Mouse (Mus musculus) kidney, postnatal 36 days (tissue): ENCODE results near the gene 4921517D22Rik.

ENCODE experiments used
- DNase-seq, 2 experiments: peaks; one replicate each; pipeline ENCODE4 v3.0.0; 2021 to 2022; ENCODE audit warnings: mixed read lengths in 2 of 2

The 4921517D22Rik gene

DNA sequence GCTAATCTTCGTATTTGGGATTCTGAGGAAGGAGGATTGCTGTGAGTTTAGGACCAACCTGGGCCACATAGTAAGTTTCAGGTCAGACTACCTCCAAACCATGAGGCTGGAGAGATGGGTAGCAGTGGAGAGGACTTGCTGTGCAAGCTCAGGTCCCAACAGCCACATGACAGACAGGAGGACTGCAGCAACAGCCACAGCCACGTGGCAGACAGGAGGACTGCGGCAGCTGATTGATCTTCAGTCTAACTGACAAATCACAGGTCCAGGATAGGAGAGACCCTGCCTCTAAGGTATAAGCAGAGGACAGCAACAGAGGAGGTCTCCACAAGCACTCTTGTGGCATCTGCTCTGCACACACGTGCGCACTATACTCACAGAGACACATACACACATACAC is 36.1 kb downstream of the 4921517D22Rik start:
- no peak for DNase-seq

DNA sequence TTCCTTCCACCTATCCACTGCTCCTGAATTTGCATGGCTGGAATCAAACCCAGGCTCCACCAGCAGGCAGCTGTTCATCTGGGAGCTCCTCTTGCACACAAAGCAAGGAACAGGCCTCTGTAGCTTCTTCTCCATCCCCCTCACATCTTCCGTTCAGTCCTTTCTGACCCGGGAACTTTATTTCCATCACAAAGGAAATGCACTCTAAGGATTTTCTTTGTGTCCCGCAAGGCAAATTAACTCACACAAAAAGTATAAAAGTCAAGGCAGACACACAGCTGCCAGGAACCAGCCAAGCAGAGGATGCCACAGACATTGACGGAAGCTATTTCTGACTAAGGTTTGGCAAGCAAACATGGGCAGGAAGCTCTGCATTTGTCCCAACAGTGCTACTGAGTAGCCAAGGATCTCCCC is 36.9 kb downstream of the 4921517D22Rik start:
- DNase-seq = peak; percentile 37 to 66

DNA sequence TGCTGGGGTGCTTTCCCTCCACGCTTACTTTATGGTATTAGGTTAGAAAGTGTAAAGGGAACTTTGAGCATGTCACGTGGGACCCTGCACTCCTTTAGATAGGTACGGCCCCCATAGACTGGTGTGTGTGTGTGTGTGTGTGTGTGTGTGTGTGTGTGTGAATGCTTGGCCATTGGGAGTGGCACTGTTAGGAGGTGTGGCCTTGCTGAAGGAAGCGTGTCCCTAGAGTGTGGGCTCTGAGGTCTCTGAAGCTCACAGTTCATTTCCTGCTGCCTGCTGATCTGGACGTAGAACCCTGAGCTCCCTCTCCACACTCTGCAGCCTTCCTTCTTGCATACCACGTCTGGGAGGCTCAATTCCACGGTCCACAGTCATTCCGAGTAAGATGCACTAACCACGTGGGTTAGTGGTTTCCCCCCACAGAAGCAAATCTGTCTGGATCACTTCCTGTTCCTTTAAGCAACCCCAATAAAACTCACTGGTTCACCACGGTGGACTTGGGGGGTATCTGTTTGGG is 37.5 kb downstream of the 4921517D22Rik start:
- peak in 1 of 2 experiments; percentile 19 for DNase-seq

DNA sequence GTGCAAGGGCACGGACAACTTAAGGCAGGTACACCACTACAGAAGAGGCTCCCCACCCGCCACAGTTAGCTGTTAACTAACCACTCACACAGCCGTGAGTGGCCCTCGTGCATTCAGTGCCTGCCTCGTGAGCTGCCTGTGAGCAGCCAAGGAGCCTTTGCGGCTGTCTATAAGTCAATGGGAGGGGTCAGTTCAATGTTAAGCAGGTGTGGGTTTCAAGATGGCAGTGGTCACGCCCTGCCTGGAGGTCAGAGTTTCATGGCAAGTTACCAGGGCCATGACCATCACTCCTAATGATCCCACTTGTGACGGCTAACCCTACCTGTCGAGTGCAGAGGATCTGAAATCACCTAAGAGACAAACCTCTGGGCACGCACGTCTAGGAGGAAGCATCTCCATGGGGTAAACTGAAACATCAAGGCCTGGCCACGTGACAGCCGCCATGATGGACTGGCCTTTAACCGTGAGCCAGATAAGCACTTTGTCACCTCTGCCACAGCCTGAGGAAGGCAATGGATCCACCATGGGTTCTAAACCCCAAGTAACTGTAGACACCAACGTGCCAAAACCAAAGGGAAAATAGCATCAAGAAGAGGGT is 38.1 kb downstream of the 4921517D22Rik start:
- no peak for DNase-seq

DNA sequence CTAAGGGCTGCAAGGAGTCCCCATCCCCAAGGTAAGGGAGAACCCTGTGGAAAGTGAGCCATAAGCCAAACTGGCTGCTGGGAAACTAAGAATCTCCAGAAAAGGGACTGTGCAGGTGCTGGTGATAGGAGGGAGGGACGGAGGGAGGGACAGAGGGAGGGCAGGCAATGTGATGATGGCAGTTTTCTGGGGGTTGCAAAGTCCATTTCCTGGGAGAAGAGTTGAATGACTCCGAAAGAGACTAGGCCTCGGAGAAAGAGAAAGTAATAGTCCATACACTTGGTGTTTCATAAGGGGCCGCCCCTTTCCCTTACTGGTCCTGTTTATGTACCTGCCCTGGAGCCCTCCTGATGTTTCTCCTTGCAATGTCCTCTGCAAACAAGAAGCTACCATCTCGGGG is 39.4 kb downstream of the 4921517D22Rik start:
- DNase-seq = no peak

DNA sequence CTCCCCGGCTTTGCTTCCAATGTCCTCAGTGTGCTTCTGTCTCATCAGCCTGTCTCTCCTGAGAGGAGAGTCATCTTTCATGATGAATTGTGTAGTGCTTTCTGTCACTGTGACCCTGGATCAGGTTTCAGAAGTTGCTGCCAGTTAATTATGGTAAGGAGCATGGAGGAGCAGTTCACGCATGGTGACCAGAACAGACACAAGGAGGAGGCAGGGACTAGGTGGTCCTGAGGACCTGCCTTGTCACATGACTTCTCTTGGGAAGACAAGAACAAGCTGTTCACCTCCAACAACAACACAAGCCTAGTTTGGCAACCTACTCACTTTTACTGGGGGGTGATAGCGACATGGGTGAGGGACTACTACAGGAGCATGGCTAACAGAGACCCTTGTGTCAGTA is 40.8 kb downstream of the 4921517D22Rik start:
- DNase-seq = no peak

DNA sequence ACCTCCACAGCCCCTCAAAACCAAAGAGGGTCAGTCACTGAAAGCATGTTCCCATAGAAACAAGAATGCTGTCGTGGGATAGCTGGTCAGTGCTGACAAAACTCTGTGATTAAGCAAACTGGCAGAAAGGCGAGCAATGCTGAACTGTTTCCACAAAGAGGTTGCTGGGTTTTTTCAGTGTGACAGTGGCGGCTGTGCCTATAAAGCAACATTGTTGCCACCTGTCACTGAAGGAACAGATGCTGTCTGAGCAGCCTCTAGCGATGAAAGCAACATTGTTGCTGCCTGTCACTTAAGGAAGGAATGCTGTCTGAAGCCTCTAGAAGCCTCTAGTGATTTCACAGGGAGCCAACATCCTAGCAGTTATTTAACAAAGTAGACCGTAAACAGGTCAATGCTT is 41.3 kb downstream of the 4921517D22Rik start:
- DNase-seq = no peak

DNA sequence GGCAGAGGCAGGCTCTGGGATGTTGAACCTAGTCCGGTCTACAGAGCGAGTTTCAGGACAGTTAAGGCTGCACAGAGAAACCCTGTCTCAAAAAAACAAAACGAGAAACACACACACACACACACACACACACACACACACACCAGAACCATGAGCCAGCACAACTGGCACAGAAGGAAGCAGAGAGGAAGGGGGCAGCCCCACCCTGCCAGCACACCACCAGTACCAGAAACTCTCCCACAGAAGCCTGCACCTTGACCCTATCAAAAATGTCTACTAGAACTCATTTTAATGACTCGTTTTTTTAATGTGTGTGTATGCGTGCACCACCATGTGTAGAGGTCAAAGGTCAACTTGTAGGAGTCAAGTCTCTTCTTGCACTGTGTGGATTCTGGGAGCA is 44.1 kb downstream of the 4921517D22Rik start:
- DNase-seq = no peak

DNA sequence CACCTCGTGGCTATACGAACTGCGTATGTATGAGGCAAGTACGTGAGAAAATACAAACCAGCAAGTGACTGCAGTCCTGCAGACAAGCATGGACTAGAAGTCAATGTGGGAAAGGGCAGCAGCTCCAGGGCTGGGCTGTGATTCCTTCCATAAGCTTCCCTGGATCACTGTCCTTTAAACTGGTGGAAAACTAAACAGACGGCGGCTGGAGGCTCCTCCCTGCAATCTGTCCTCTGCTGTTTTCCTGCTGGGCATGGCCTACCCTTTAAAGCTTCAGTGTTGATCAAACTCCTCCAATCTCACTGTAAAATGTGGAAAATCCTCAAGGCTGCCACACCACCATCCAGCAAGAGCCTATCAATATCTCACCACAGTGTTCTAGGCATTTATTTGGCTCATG is 45.3 kb downstream of the 4921517D22Rik start:
- no peak for DNase-seq

DNA sequence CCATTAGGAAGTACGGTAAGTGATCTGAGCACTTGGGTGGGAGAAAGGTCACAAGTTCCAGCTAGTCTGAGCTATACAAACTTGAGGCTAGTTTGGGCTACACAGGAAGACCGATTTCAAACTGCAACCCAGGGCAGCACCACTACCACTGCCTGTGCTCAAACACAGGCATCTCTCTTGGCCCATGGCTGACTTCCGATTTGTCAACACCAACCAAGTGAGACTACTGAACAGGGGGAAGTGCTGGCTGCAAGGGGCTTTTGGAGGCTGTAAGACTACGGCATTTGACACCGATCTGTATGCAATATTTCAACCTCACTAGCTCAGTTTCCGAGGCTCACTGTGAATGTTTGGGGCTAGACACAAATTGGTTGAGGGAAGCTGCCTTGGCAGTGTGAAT is 46.4 kb downstream of the 4921517D22Rik start:
- no peak for DNase-seq

DNA sequence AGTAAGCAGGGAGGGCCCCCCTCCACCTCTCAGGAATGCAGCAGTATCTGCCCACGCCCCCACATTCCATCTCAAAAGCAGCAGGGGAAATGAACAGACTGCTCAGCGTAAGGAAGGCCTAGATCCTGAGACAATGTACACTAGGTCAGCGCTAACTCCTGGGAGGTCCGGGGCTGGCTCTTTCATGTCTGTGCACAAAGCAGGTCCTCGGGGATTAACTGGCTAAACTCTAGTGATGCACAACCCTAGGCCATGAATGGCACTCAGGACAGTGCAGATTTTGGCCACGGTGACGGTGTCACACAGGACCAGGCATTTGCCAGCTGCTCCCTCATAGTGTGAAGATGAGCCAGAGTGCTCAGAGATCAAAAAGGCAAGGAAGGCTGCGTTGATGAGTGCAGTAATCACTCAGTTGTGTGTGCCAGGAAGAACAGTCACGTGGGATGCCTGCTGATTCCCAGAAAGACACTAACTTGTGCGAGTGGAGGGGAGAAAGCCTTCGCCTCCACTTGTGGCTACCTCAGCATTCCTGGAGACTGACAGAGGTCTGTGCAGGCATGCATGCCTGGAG is 47.1 kb downstream of the 4921517D22Rik start:
- peak; percentile 50 to 51 for DNase-seq

DNA sequence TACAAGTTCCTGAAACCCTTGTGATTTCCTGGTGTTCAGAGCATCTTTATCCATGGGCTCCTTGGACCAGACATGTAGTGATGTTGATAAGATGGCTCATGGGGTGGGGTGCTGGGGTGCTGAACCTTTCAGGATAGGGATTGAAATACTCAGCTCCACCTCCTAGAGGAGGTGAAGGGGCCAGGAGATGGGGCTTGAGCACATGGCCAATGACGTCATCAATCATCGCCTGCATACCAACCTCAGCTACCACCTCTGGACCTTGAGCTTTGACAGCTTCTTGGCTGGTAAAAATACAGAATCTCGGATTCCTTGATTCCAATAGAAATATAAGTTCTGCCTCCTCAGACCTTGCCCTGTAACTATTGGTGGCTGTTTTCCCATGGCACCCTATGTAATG is 48.4 kb downstream of the 4921517D22Rik start:
- no peak for DNase-seq

DNA sequence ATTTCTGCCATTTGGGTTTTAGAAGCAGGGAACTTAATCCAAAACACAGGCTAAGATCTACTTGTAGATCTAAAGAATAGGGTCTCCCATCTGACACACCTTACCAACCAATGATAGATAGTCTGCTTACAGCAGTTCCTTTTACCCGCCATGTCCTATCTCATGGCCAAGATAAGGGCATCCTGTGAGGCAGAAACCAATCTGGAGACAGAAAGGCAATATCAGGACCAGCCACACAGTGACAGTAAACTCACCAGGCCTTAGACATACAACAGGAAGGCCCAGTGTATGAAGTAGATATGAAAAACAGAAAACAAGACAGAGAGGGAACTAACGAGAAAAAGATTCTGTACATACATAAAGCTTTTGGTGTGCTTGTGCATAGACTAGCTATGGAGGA is 51.1 kb downstream of the 4921517D22Rik start:
- no peak for DNase-seq

DNA sequence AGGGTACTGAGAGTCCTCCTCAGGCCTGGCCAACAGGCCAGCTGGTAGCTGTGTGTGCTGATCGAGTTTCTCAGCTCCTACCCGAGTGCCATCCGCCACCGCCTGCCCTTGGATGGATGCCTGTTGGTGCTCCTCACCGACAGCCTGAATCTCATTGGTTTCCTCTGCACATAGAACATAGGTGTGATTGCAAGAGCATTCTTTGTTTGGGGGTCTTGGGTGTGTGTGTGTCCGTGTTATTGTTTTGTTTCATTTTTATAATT is 53.8 kb downstream of the 4921517D22Rik start:
- no peak for DNase-seq

DNA sequence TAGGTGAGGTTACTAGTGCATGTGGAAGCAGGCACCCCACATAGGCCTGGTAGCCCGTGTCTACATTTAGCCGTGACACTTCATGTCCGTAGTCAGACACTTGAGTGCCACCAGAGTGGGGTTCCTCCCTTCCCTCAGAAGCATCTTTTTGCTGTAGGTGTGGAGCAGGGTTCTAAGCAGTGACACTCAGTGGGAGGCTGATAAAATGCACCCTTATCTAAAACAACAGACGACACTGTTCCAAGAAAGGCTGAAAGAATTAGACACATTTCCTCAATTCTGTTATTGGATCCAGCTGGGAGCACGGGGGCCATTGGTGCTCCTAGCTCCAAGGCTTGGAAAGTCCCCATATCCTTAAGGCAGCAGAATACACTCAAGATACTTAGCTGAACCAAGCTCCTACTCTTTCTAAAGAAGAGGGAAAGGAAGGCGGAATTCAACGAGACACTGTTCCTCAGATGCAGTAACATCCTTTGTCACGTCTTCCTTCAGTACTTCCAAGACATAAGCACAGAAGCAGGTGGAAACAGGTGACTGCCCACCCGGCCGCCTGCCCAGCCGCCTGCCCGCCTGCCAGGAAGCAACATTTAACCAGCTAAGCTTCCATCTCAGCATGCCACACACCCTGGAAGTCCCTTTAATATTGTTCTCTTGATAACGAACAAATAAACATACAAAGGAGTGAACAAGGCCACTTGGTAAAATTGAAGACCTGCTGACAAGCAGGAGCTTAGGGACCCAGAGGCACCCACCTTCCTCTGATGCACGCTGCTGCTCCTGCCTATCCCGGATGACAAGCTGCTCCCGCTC is 54.3 kb downstream of the 4921517D22Rik start:
- DNase-seq = no peak

DNA sequence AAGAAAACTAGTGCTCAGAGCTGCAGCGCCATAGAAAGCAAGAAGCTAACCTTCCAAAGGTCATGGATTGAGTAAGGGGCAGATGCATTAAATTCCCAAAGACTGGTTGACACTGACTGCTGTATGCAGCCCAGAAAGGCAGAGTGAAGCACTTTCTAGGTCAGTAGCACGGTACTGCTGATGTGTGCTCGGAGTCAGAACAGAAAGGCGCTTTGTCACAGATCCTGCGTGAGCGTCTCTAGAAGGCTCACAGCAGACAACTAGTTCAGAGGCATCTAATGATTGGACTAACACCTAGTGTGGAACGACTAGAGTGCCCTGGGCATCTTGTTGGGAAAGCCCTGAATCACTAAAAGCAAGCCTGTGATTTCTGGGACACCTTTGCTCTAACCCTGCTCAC is 56.1 kb downstream of the 4921517D22Rik start:
- no peak for DNase-seq
